Mouse (Mus musculus): ENCODE measurements around the gene Nub1.

GRCm38 (mm10) chr5:24719852-24720251 lies 34.5 kb downstream of the Nub1 start:
- TF ChIP-seq CTCF (IDR thresholded peaks at IDR 0.05) (no peak), EP300 (IDR thresholded peaks at IDR 0.05) (no peak)
